Mouse (Mus musculus) ES-E14 (cell line): ENCODE measurements around the gene Zfp92. TPM values are rescaled to one million over a fixed set of nuclear protein-coding genes. Genes with fewer than 3 reads are reported as not detected.

Experiments
- DNase-seq: peaks from one replicate; pipeline ENCODE4 v3.0.0-alpha.2; 2013; ENCODE audit warnings: low read depth, low spot score
- H3K27ac ChIP-seq: 2 replicates; pipeline ENCODE4 v1.5.1; 2012; ENCODE audit warnings: low read depth, mild to moderate bottlenecking, low read length, moderate library complexity, mixed read lengths; ENCODE audit not compliant: poor library complexity, insufficient read depth, severe bottlenecking
- H3K36me3 ChIP-seq: 2 replicates; pipeline ENCODE4 v1.6.1; 2012; ENCODE audit warnings: mild to moderate bottlenecking, low read length, moderate library complexity, mixed read lengths; ENCODE audit not compliant: control insufficient read depth, poor library complexity, insufficient read depth, severe bottlenecking
- H3K4me1 ChIP-seq, 2 experiments: fragments of 150-350 bp in 1 of 2; sonication (generic) in 1 of 2; 2 replicates each; pipeline ENCODE4 v1.6.1; 2012; ENCODE audit warnings: low read length in 2 of 2, mild to moderate bottlenecking in 1 of 2, mixed read lengths in 1 of 2; ENCODE audit not compliant: control insufficient read depth in 2 of 2, insufficient read depth in 2 of 2, poor library complexity in 1 of 2
- H3K4me3 ChIP-seq, 2 experiments: fragments of 150-350 bp in 1 of 2; sonication (generic) in 1 of 2; 2 replicates each; pipeline ENCODE4 v1.5.1; 2012; ENCODE audit warnings: low read length in 2 of 2, low read depth in 1 of 2, mild to moderate bottlenecking in 1 of 2, mixed read lengths in 1 of 2; ENCODE audit not compliant: insufficient read depth in 1 of 2, poor library complexity in 1 of 2, severe bottlenecking in 1 of 2
- H3K9ac ChIP-seq: 2 replicates; pipeline ENCODE4 v1.6.1; 2012; ENCODE audit warnings: low read depth, mild to moderate bottlenecking, low read length, mixed read lengths; ENCODE audit not compliant: poor library complexity, insufficient read depth, severe bottlenecking
- H3K9me3 ChIP-seq: fragments of 150-350 bp; sonication (generic); 2 replicates; pipeline ENCODE4 v1.6.1; 2012; ENCODE audit warnings: low read depth, mild to moderate bottlenecking, low read length; ENCODE audit not compliant: control insufficient read depth, insufficient read depth
- CHD2 ChIP-seq: IDR thresholded peaks from 2 replicates; pipeline ENCODE4 v1.6.1; 2014; ENCODE audit warnings: mild to moderate bottlenecking, low read depth, low read length, inconsistent platforms
- HCFC1 ChIP-seq: IDR thresholded peaks from 2 replicates; pipeline ENCODE4 v1.6.1; 2012; ENCODE audit warnings: low read length, inconsistent platforms, borderline replicate concordance; ENCODE audit not compliant: insufficient read depth
- MAFK ChIP-seq: IDR thresholded peaks from 2 replicates; pipeline ENCODE4 v1.6.1; 2014; ENCODE audit warnings: mild to moderate bottlenecking, low read depth, low read length, inconsistent platforms; ENCODE audit not compliant: insufficient read depth
- ZC3H11A ChIP-seq: IDR thresholded peaks from 2 replicates; pipeline ENCODE4 v1.6.1; 2012; ENCODE audit warnings: low read depth, mild to moderate bottlenecking, inconsistent platforms, low read length, borderline replicate concordance
- ZNF384 ChIP-seq: IDR thresholded peaks from 2 replicates; pipeline ENCODE4 v1.6.1; 2012; ENCODE audit warnings: low read depth, low read length, inconsistent platforms
- in situ Hi-C, 2 experiments: fragments of 600-800 bp; cut with MboI; formaldehyde crosslinking; loops; one replicate each; pipeline ENCODE4 v1.15.1; 2025; ENCODE audit warnings: low sequenced_read_pairs in 2 of 2, inconsistent platforms in 1 of 2; ENCODE audit not compliant: unreplicated experiment in 2 of 2
- total RNA-seq: library from RNA; depleted of rRNA; stranded (reverse); fragments of 300-350 nt; gene quantifications from 2 replicates; pipeline ENCODE4 v1.2.3, GENCODE M21; 2012; rRNA removed

Gene Zfp92
- total RNA-seq, 1 experiment = 0.04 TPM

DNA sequence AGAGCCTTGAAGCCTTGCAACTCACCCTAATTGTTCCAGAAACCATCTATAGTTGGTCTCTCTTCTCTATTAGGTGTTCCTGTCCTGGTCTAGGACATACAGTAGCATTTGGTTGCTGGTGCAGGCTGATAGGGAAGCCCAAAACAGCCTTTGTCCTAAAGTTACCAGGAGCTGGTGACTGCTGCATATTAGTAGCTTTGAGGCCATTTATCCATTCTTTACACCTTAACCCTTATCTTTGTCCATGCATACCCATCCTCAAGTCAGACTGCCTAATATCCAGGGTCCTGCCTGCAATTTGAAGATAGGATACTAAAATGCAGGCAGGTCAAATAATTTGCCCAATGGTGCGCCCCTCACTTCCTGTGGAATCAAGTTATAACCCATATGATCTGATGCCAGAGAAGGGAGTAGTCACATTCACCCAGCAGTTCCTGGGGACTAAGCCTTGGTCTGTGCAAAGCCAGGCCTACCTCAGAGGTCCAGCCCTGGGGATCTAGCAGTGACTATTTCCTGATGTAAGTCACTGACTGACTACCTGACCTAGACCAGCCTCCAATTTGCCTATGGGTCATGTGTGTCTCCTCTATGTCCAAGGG lies 64.9 kb downstream of the Zfp92 start:
- in situ Hi-C loops = no loop called here
- Histone ChIP-seq H3K27ac (no peak overlapping the region), H3K4me1 (no peaks in the 10 kb centered on the region), H3K36me3 (no peaks in the 10 kb centered on the region), H3K9ac (no peak overlapping the region), H3K9me3 (no peaks in the 10 kb centered on the region), H3K4me3 (no peak overlapping the region)
- no peak for TF ChIP-seq ZC3H11A
- no peak for TF ChIP-seq HCFC1
- TF ChIP-seq ZNF384 = no peak
- TF ChIP-seq CHD2 = no peak
- TF ChIP-seq MAFK = no peak
- DNase-seq = no peak

DNA sequence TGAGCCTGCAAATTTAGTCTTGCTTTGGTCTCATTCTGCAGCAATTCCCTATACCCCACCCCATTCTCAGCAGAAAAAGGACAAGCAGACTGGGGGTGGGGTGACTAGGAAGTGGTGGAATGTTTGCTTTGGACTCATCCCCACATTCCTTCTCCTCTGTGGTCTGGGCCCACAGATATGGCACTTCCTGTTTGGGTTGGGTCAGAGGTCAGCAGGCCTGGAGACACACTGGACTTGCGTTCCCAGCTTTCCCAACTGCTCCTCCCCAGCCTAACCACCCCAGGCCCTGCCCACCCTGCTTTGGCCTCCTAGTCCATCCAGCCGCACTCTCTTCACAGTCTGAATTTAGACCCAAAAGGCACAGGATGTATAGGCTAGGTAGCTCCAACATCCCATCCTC lies 65.7 kb downstream of the Zfp92 start:
- H3K9ac ChIP-seq = no peak overlapping the region
- in situ Hi-C loops = no loop called here
- no peak for DNase-seq
- TF ChIP-seq HCFC1 (no peak), CHD2 (no peak), ZC3H11A (no peak), ZNF384 (no peak), MAFK (no peak)
- H3K4me3 ChIP-seq = no peak overlapping the region
- H3K4me1 ChIP-seq = no peaks in the 10 kb centered on the region
- H3K36me3 ChIP-seq = no peaks in the 10 kb centered on the region
- no peak overlapping the region for H3K27ac ChIP-seq
- no peaks in the 10 kb centered on the region for H3K9me3 ChIP-seq

DNA sequence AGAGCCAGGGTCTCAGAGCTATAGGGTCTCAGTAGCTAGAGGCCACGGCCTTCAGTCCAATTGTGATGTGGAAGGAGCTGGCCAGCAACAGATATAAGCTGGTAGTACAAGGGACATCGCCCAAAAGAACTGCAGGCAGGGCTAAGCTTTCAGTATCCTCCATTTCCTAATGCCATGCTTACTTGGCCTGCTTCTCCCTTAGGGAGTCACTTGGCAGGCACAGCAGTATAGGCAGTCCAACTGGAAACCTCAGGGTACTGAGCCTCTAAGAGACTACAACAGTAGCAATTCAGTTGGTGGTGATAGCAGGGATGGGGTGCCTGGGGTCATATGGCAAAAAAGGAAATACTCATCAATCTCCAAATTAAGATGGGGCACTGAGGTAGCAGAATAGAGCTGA lies 66.6 kb downstream of the Zfp92 start:
- no peaks in the 10 kb centered on the region for H3K9me3 ChIP-seq
- H3K27ac ChIP-seq = no peak overlapping the region
- in situ Hi-C loops = no loop called here
- no peak overlapping the region for H3K4me3 ChIP-seq
- DNase-seq = no peak
- H3K9ac ChIP-seq = no peak overlapping the region
- H3K4me1 ChIP-seq = no peaks in the 10 kb centered on the region
- no peak for TF ChIP-seq MAFK
- TF ChIP-seq HCFC1 = no peak
- TF ChIP-seq CHD2 = no peak
- TF ChIP-seq ZNF384 = no peak
- TF ChIP-seq ZC3H11A = no peak
- H3K36me3 ChIP-seq = no peaks in the 10 kb centered on the region

Other genes with a start within 250 kb of the Zfp92 start
- not detected in 2 replicates for gene Spin2d, start 234.1 kb upstream of the Zfp92 start, total RNA-seq
- 4.0 and 16.6 TPM in 2 replicates for gene Xlr3b, start 218.9 kb upstream of the Zfp92 start, total RNA-seq
- 0.58 and 6.6 TPM in 2 replicates for gene Xlr4b, start 196.8 kb upstream of the Zfp92 start, total RNA-seq
- gene F8a, start 182.8 kb upstream of the Zfp92 start, total RNA-seq = 1.9 and 2.6 TPM in 2 replicates
- 0.90 and 7.6 TPM in 2 replicates for gene Xlr4c, start 168.0 kb upstream of the Zfp92 start, total RNA-seq
- gene Xlr3c, start 145.7 kb upstream of the Zfp92 start, total RNA-seq = 1.4 and 8.9 TPM in 2 replicates
- gene Xlr5a, start 118.1 kb upstream of the Zfp92 start, total RNA-seq = 0.42 and 7.0 TPM in 2 replicates
- gene Xlr5c, start 118.1 kb upstream of the Zfp92 start, total RNA-seq = 0.42 and 7.1 TPM in 2 replicates
- not detected in 2 replicates for gene Gm45015, start 74.3 kb upstream of the Zfp92 start, total RNA-seq
- gene Zfp275, start 68.5 kb upstream of the Zfp92 start, total RNA-seq = 12.4 and 12.6 TPM in 2 replicates
- 6.2 and 15.6 TPM in 2 replicates for gene Gm18336, start 12.4 kb upstream of the Zfp92 start, total RNA-seq
- 0.27 and 0.37 TPM in 2 replicates for gene Trex2, start 24.2 kb downstream of the Zfp92 start, total RNA-seq
- gene Haus7, start 47.9 kb downstream of the Zfp92 start, total RNA-seq = 29.4 and 31.1 TPM in 2 replicates
- 3.5 and 12.0 TPM in 2 replicates for gene Bgn, start 72.5 kb downstream of the Zfp92 start, total RNA-seq
- gene Atp2b3, start 92.0 kb downstream of the Zfp92 start, total RNA-seq = 0.04 and 0.26 TPM in 2 replicates
- gene Dusp9, start 228.3 kb downstream of the Zfp92 start, total RNA-seq = 124 and 197 TPM in 2 replicates
- gene Pnck, start 249.0 kb downstream of the Zfp92 start, total RNA-seq = 2.0 and 4.9 TPM in 2 replicates